Mouse (Mus musculus) ES-Bruce4 (cell line): ENCODE data around the gene Exosc10. TPM values are rescaled to one million over a fixed set of nuclear protein-coding genes. Genes with fewer than 3 reads are reported as not detected.

Source experiments
- H3K27ac ChIP-seq: 2 replicates; pipeline ENCODE4 v1.5.1; 2012; ENCODE audit warnings: low read length, inconsistent platforms; ENCODE audit not compliant: insufficient read depth
- H3K27me3 ChIP-seq: 2 replicates; pipeline ENCODE4 v1.6.1; 2012; ENCODE audit warnings: mild to moderate bottlenecking, low read length, inconsistent platforms; ENCODE audit not compliant: control insufficient read depth, poor library complexity, insufficient read depth, severe bottlenecking
- H3K36me3 ChIP-seq: 2 replicates; pipeline ENCODE4 v1.6.1; 2012; ENCODE audit warnings: inconsistent platforms, mild to moderate bottlenecking, low read length, moderate library complexity; ENCODE audit not compliant: control insufficient read depth, poor library complexity, insufficient read depth, severe bottlenecking
- H3K4me1 ChIP-seq: one replicate; pipeline ENCODE4 v1.8.1; 2011; ENCODE audit warnings: low read length; ENCODE audit not compliant: control insufficient read depth, insufficient read depth
- H3K4me3 ChIP-seq: 2 replicates; pipeline ENCODE4 v1.5.1; 2011; ENCODE audit warnings: low read depth, mild to moderate bottlenecking, low read length
- H3K9ac ChIP-seq: 2 replicates; pipeline ENCODE4 v1.6.1; 2012; ENCODE audit warnings: low read depth, mild to moderate bottlenecking, inconsistent platforms; ENCODE audit not compliant: poor library complexity, severe bottlenecking
- H3K9me3 ChIP-seq: replicated peaks from 2 replicates; pipeline ENCODE4 v1.6.1; 2012; ENCODE audit warnings: mild to moderate bottlenecking, low read length, inconsistent platforms; ENCODE audit not compliant: control insufficient read depth, poor library complexity, insufficient read depth, severe bottlenecking
- CTCF ChIP-seq: IDR thresholded peaks from one replicate; pipeline ENCODE4 v1.8.1; 2011; ENCODE audit warnings: low read depth, low read length
- EP300 ChIP-seq: IDR thresholded peaks from 2 replicates; pipeline ENCODE4 v1.6.1; 2011; ENCODE audit warnings: low read depth, low read length; ENCODE audit not compliant: insufficient read depth
- POLR2A ChIP-seq: IDR thresholded peaks from one replicate; pipeline ENCODE4 v1.8.1; 2011; ENCODE audit warnings: low read length; ENCODE audit not compliant: insufficient read depth
- polyA plus RNA-seq: library from polyadenylated mRNA; stranded (reverse); fragments of >200 nt; gene quantifications from 2 replicates; pipeline ENCODE4 v1.2.4, GENCODE M21; 2011; ENCODE audit warnings: low read depth; ENCODE audit not compliant: missing spikeins, insufficient read depth, insufficient read length

Gene Exosc10
- polyA plus RNA-seq, 1 experiment = 52.8 TPM

DNA sequence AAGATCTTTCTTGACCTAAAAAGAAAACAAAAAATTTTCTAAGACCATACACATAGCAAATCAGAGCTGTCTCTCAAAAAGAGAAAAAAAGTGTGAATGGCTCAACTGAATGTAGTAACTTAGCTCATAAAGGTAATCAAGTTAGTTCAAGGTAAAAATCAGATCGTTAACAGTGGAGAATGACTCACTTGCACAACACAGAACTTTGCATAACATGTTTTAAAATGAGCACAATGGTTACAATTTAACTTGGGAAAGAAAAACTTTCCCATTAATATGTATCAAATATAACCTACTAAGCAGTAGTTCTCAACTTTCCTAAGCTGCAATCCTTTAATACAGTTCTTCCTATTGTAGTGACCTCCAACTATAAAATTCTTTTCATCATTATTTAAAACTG is 62.5 kb downstream of the Exosc10 start:
- Histone ChIP-seq H3K9ac (no peak overlapping the region), H3K4me1 (no peaks in the 10 kb centered on the region), H3K9me3 (no peaks in the 10 kb centered on the region), H3K4me3 (no peak overlapping the region), H3K27ac (no peak overlapping the region; the same call in 1 of the 2 replicates), H3K27me3 (no peaks in the 10 kb centered on the region), H3K36me3 (peaks cover 89% of the 10 kb centered on the region)
- TF ChIP-seq CTCF (no peak), POLR2A (no peak), EP300 (no peak)

DNA sequence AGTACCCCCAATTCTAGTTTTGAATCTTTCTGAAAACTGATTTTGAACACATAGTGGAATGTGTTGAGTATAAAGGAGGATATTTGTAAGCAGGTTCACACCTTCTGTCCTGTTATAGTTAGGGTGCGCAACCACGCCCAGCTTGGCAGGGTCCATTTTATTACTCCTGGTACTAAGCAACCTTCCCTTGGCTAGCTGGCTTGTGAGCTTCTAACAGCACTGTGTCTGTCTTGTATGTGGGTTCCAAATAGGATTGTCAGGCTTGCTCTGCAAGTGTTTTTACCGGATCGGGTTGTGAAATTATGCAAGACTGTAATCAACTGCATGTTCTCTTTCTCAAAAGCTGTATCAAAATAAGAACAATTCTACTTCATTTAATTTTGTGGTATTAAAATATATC is 64.3 kb downstream of the Exosc10 start:
- Histone ChIP-seq H3K27ac (no peak overlapping the region), H3K4me3 (no peak overlapping the region; the same call in 1 of the 2 replicates), H3K36me3 (peaks cover 73% of the 10 kb centered on the region), H3K27me3 (no peaks in the 10 kb centered on the region), H3K9ac (no peak overlapping the region), H3K4me1 (no peaks in the 10 kb centered on the region), H3K9me3 (no peaks in the 10 kb centered on the region)
- TF ChIP-seq EP300 (no peak), CTCF (no peak), POLR2A (no peak)

DNA sequence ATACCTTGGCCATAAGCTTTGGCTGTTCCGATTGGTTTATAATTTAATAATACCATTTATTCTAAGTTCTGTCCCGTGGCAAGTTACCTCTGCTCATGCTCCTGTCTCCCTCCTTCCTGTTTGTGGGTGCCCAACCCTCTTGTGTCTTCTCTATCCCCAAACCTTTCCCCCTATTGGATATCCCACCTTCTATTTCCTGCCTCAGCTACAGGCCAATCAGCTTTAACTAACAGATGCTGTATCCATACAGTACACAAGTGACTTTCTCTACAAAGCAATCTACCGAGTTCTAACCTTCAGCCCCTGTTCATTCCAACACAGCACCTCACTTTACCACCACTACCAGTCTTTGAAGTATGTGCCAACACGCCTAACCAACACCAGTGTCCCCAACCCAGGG is 65.4 kb downstream of the Exosc10 start:
- Histone ChIP-seq H3K9me3 (no peaks in the 10 kb centered on the region), H3K27ac (0 out of 2 replicates have a peak overlapping the region, but pooled peaks have one; percentile 16), H3K9ac (peak overlapping the region; percentile 99), H3K36me3 (peaks cover 66% of the 10 kb centered on the region), H3K4me1 (no peaks in the 10 kb centered on the region), H3K4me3 (peak overlapping the region; percentile 63), H3K27me3 (no peaks in the 10 kb centered on the region)
- TF ChIP-seq POLR2A = no peak
- TF ChIP-seq EP300 = no peak
- TF ChIP-seq CTCF = no peak

DNA sequence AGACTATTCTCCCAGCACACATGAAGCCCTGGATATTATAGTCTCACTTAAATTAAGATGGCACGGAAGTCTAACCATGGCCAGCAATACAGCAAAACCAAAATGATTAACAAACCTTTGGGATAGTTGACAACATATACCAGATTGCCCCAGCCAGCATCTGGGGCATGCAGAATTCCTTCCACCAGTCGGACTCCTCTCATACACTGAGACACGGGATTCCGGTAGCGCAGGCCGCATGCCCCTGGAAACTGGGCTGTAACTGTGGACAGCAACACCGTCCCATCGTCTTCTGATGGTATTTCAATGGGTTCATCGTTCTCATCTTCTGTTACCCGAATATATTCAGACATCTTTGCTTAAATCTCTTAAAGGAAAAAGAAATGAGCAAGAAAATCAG is 66.8 kb downstream of the Exosc10 start:
- Histone ChIP-seq H3K27ac (no peak overlapping the region), H3K9me3 (no peaks in the 10 kb centered on the region), H3K4me3 (peak overlapping the region; percentile 87), H3K27me3 (no peaks in the 10 kb centered on the region), H3K9ac (peak overlapping the region; percentile 99), H3K36me3 (peaks cover 52% of the 10 kb centered on the region), H3K4me1 (peaks cover 2% of the 10 kb centered on the region)
- TF ChIP-seq POLR2A (no peak), CTCF (no peak), EP300 (no peak)

DNA sequence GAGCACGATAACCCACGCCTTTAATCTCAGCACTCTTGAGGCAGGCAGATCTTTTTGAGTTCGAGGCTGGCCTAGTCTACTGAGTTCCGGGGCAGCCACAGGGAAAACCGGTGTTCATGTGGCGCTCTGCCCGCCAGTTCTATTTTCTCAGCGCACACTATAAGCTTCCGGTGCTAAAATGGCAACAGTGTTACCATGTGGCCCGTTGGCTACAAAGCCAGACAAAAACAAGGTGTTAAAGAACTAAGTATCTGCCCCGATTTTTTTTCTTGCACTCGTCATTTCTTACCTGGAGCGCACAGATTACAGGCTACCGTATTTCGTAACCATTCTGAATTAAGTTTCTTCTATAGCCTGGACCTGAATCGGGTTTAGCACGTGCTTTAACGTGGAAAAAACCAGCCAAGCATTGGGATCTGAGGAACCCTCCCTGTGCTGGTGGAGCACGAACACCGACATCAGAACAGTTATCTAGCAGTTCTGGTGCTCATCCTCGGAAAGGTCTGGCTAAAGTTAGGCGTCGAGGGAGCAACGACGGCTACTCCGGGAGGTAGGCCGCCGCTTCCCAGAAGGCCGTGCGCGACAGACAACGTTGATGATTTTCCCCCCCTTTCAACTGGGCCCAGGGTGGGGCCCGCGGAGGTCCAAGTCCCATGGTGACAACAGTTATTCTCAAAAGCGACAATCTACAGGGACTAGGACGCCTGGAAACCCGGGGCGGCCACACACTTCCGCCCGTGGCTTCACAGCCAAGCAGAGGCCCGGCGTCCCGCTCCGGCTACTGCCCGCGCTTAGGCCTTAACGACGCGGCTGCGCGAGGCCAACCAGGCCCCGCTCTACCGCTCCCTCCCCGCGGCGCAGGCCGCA is 67.8 kb downstream of the Exosc10 start:
- peak overlapping the region; percentile 99 for H3K4me3 ChIP-seq
- H3K27ac ChIP-seq = peak overlapping the region; percentile 71
- peak overlapping the region; percentile 99 for H3K9ac ChIP-seq
- peaks cover 2% of the 10 kb centered on the region for H3K4me1 ChIP-seq
- TF ChIP-seq CTCF (no peak), EP300 (no peak), POLR2A (no peak)
- H3K9me3 ChIP-seq = no peaks in the 10 kb centered on the region
- no peaks in the 10 kb centered on the region for H3K27me3 ChIP-seq
- peaks cover 42% of the 10 kb centered on the region for H3K36me3 ChIP-seq

DNA sequence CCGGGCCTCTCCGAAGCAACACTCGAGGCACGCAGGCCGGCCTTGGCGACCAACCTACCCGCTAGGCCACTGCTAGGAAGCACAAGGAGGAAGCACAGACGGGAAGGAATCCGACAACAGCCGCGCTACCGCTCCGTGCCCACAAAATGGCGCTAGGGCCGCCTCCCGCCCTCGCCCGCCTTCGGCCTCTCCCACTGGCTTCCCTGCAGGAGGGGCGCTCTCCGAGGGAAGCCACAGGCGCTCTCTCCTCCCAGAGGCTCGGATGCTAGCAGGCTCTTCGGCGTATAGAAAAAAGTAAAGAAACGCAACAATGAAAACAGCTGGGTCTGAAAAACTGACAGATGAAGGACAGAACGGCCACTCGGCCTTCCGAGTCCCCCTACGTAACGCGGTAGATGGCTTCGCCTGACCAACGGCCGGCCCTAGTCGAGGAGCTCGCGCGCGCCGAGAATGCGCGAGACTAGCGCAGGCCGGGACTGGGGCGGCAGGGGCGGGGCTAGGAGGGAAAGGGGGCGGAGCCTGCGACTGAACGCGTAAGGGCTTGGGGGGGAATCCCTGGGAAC is 68.5 kb downstream of the Exosc10 start, which contains the start of gene Tardbp:
Gene Tardbp (minus strand): TSS at position 397 of the 563 bp plus-strand sequence.
- peak within 1 kb of the TSS; percentile 94 for H3K27ac ChIP-seq
- TF ChIP-seq CTCF (no peak), EP300 (no peak), POLR2A (peak; percentile 74)
- no peaks in the 10 kb centered on the region for H3K9me3 ChIP-seq
- no peaks in the 10 kb centered on the region for H3K27me3 ChIP-seq
- H3K4me1 ChIP-seq = peaks cover 2% of the 10 kb centered on the region
- peaks cover 35% of the 10 kb centered on the region for H3K36me3 ChIP-seq
- H3K9ac ChIP-seq = peak within 1 kb of the TSS; percentile 99
- H3K4me3 ChIP-seq = peak within 1 kb of the TSS; percentile 99
